Mouse (Mus musculus) liver, embryonic 14.5 days (tissue): ENCODE data around the gene Dstyk. TPM values are rescaled to one million over a fixed set of nuclear protein-coding genes. Genes with fewer than 3 reads are reported as not detected.

Experiments used
- ATAC-seq: fragments of 200-750 bp; cut with Nextera tagmentation; 2 replicates; pipeline ENCODE4 v1.8.0; 2017; ENCODE audit warnings: moderate number of reproducible peaks, mild to moderate bottlenecking, moderate library complexity; ENCODE audit not compliant: insufficient read depth
- DNase-seq, 3 experiments: peaks; one replicate each; pipeline ENCODE4 v3.0.0-alpha.2; 2012 to 2013; ENCODE audit warnings: low read depth in 3 of 3, low spot score in 3 of 3
- H3K27ac ChIP-seq: fragments of 300-500 bp; sonication (generic); 2 replicates; pipeline ENCODE4 v1.5.1; 2014; ENCODE audit warnings: moderate library complexity, mild to moderate bottlenecking, control low read depth, inconsistent platforms
- H3K27me3 ChIP-seq: fragments of 300-500 bp; sonication (generic); 2 replicates; pipeline ENCODE4 v1.6.1; 2014; ENCODE audit warnings: mild to moderate bottlenecking, low read length, moderate library complexity; ENCODE audit not compliant: control insufficient read depth, insufficient read depth
- H3K36me3 ChIP-seq: fragments of 300-500 bp; sonication (generic); replicated peaks from 2 replicates; pipeline ENCODE4 v1.6.1; 2014; ENCODE audit warnings: low read depth; ENCODE audit not compliant: control insufficient read depth, insufficient read depth
- H3K4me1 ChIP-seq, 2 experiments: fragments of 200-500 bp in 1 of 2; fragments of 300-500 bp in 1 of 2; sonication (generic) in 1 of 2; replicated peaks; 2 replicates each; pipeline ENCODE4 v1.6.1; 2012 to 2014; ENCODE audit warnings: antibody characterized with exemption in 1 of 2, inconsistent platforms in 1 of 2, low read length in 1 of 2; ENCODE audit not compliant: control insufficient read depth in 2 of 2, insufficient read depth in 2 of 2
- H3K4me2 ChIP-seq: fragments of 300-500 bp; sonication (generic); 2 replicates; pipeline ENCODE4 v1.6.1; 2014; ENCODE audit warnings: low read depth, mild to moderate bottlenecking, control low read depth, moderate library complexity
- H3K4me3 ChIP-seq, 2 experiments: fragments of 200-500 bp in 1 of 2; fragments of 300-500 bp in 1 of 2; sonication (generic) in 1 of 2; 2 replicates each; pipeline ENCODE4 v1.5.1; 2012 to 2014; ENCODE audit warnings: low read depth in 2 of 2, low read length in 2 of 2, mild to moderate bottlenecking in 2 of 2, control low read depth in 1 of 2, inconsistent platforms in 1 of 2, moderate library complexity in 1 of 2; ENCODE audit not compliant: insufficient read depth in 1 of 2
- H3K9ac ChIP-seq: fragments of 300-500 bp; sonication (generic); replicated peaks from 2 replicates; pipeline ENCODE4 v1.6.1; 2014; ENCODE audit warnings: mild to moderate bottlenecking, control low read depth, moderate library complexity
- H3K9me3 ChIP-seq: fragments of 300-500 bp; sonication (generic); 2 replicates; pipeline ENCODE4 v1.6.1; 2016; ENCODE audit warnings: low read length, mixed read lengths; ENCODE audit not compliant: control insufficient read depth
- CTCF ChIP-seq: IDR thresholded peaks from 2 replicates; pipeline ENCODE4 v1.5.1; 2016; ENCODE audit warnings: antibody characterized with exemption, low read depth, control low read depth
- EP300 ChIP-seq: IDR thresholded peaks from 2 replicates; pipeline ENCODE4 v1.6.1; 2016; ENCODE audit warnings: antibody characterized with exemption, low read depth
- WGBS: fragments of 180-500 bp; shearing (Covaris S2); extraction: QIAGEN DNeasy Blood & Tissue Kit; methylation state at CpG from one replicate; pipeline ENCODE4 v1.1.7; 2014; ENCODE audit not compliant: insufficient replicate concordance; 5-methylcytosine and 5-hydroxymethylcytosine counted together
- polyA plus RNA-seq, 2 experiments: library from polyadenylated mRNA; depleted of rRNA in 1 of 2; stranded (reverse) in 1 of 2; unstranded in 1 of 2; fragments of >200 nt; fragmentation: Nextera tagmentation in 1 of 2; extraction: Ambion mirVana in 1 of 2; gene quantifications; 2 replicates each; pipeline versions ENCODE4 v1.2.1 to v1.2.3; 2012 to 2014

Gene Dstyk
- polyA plus RNA-seq, 2 experiments, result 3.6 to 4.0 TPM

DNA sequence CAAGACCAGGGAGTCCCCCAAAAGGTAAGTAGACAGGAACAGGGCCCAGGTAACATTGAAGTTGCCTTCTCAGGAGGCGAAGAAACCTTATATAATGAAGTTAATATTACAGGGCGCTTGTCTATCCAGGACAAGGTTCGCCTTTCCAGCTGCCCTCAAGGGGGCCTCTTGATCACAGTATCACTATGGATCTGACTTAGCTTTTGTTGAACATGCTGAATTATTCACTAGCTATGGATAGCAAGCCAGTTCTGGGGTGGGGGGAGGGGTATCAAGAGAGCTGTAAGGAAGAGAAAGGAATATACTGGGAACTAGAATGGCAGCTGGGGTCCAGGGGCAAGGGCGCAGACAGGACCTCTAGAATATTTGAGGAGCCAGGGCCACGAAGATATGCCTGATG is 45.0 kb upstream of the Dstyk start:
- peak overlapping the region; percentile 88 for H3K27ac ChIP-seq
- DNase-seq (no peak), ATAC-seq (no peak)
- peak overlapping the region; percentile 79 for H3K4me2 ChIP-seq
- H3K9ac ChIP-seq, result no peak overlapping the region; the same call in 1 of the 2 replicates
- 74% methylated on average over 5 of the region's 5 CpGs for WGBS
- no peak overlapping the region for H3K4me3 ChIP-seq
- no peaks in the 10 kb centered on the region for H3K27me3 ChIP-seq
- no peaks in the 10 kb centered on the region for H3K9me3 ChIP-seq
- TF ChIP-seq EP300 (no peak), CTCF (no peak)
- peaks cover 48% of the 10 kb centered on the region for H3K36me3 ChIP-seq
- peaks cover 77 to 85% of the 10 kb centered on the region in 2 experiments for H3K4me1 ChIP-seq

DNA sequence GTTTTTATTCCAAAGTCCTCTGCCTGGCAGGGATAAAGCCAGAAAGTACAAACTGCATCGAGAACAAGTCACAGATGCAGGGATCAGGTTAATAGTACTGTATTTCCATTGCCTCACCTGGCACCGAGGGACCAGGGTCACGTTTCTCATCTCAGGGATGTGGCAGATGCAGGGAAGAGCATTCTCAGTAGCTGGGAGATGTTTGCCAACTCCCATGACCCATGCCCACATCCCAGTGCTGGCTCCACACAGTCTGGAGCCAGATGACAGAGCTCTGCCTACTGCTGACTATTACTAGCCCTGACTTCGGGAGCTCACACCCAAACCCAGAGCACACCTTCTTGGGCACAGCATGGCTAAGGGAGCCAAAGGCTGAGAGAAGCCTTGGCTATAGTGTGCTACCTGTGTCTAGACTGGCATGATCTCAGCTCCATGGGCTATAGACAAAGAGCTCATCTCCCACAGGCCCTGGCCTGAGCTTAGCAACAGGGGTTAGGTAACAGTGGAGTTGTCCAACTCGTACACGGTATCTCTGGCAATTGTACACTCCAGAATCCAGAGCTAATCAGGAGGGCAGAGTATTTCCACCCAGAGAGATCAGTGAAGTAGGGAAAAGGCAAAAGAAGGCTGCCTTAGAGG is 44.3 kb upstream of the Dstyk start:
- H3K9me3 ChIP-seq, result no peaks in the 10 kb centered on the region
- H3K4me1 ChIP-seq, result peaks cover 84 to 90% of the 10 kb centered on the region in 2 experiments
- TF ChIP-seq CTCF (no peak), EP300 (no peak)
- 77% methylated on average over 6 of the region's 6 CpGs for whole genome bisulfite sequencing
- peak overlapping the region in 1 of 2 experiments; percentile 13; a peak in 1 of 4 replicates for H3K4me3 ChIP-seq
- no peaks in the 10 kb centered on the region for H3K27me3 ChIP-seq
- ATAC-seq, result no peak
- peaks cover 53% of the 10 kb centered on the region for H3K36me3 ChIP-seq
- DNase-seq, result no peak
- peak overlapping the region; percentile 38 for H3K9ac ChIP-seq
- peak overlapping the region; percentile 79 for H3K4me2 ChIP-seq
- H3K27ac ChIP-seq, result peak overlapping the region; percentile 88

DNA sequence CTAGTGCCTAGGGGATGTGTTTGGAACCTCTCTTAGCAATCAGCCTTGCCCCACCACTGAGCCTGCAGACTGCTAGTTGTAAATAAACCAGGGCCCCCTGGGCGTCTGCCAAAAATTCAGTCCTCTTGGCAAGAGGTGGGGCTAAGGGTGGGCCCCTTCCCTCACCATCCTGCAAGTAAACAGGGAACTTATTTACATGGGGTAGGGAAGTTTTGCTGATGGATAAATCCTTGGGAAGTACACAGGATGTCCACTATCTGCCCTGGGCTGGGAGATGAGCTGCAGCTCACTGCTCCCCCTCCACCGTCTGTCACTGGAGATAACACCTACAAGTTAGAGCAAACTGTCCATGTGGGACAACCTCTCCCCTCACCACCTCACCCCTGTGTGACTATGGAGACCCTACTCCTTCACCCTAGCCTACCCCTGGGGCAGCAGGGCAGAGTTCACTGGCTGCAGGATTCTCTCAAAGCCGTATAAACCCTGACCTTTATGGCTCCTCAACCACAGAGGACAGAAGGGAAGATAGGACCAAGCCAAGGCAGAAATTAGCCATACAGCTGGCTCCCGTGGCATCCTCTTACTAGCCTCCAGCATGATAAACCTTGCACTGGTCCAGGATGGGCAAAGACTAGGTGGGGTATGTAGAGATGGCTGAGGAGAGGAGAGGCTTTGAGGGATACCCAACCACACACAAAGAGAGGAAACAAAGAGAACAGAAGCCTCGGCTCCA is 43.0 kb upstream of the Dstyk start:
- ATAC-seq, result peak; percentile 85
- Histone ChIP-seq H3K27me3 (no peaks in the 10 kb centered on the region), H3K9me3 (no peaks in the 10 kb centered on the region), H3K4me1 (peaks cover 85 to 88% of the 10 kb centered on the region in 2 experiments), H3K9ac (peak overlapping the region; percentile 43), H3K4me3 (peak overlapping the region; percentile 46 to 51), H3K27ac (peak overlapping the region; percentile 88), H3K36me3 (peaks cover 66% of the 10 kb centered on the region), H3K4me2 (peak overlapping the region; percentile 79)
- TF ChIP-seq CTCF (no peak), EP300 (peak; percentile 83)
- DNase-seq, result peak in 2 of 3 experiments; percentile 66 to 68
- WGBS, result 3% methylated on average over 5 of the region's 5 CpGs

DNA sequence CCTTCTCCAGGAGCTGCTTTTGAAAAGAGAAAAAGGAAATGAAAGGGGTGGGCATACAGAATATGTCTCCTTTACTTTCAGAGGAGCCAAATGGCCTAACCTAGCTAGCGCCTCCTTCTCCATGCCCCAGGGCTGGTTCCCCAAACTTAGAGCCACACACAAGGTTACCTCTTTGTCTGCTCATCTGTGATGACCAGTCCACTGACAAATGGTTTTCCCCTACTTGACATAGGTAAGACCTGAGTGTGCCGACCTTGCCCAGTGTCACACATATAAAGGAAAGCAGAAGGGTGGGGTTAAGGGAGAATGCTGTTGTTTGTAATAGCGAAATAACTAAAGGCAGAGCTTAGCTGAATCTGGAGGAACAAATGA is 42.5 kb upstream of the Dstyk start:
- peaks cover 87 to 88% of the 10 kb centered on the region in 2 experiments for H3K4me1 ChIP-seq
- DNase-seq (no peak), ATAC-seq (no peak)
- no peaks in the 10 kb centered on the region for H3K27me3 ChIP-seq
- H3K36me3 ChIP-seq, result peaks cover 72% of the 10 kb centered on the region
- peak overlapping the region; percentile 88 for H3K27ac ChIP-seq
- peak overlapping the region; percentile 46 to 51 for H3K4me3 ChIP-seq
- no peaks in the 10 kb centered on the region for H3K9me3 ChIP-seq
- WGBS, result 43% methylated on average over 3 of the region's 3 CpGs
- H3K4me2 ChIP-seq, result peak overlapping the region; percentile 79
- peak overlapping the region; percentile 43 for H3K9ac ChIP-seq
- TF ChIP-seq EP300, result no peak
- TF ChIP-seq CTCF, result no peak

DNA sequence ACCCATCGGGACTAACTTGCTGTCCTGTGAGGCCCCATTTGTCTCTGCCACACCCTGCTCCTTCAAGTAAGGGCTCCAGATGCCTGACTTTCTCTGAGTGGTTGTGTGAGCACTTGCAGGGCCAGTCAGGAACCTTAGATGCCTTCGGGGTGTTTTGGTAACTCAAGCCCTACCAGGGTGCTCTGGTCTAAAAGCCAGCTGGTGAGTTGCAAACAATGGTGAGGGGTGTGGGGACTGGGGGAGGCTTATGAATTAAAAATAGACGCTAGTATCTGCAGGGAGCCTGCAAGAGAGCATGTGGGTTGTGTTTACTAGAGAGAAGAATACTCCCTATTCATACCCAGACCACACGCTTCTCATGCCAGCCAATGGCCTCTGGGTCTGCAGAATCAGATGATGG is 42.1 kb upstream of the Dstyk start:
- Histone ChIP-seq H3K9ac (peak overlapping the region; percentile 43), H3K4me1 (peaks cover 88 to 91% of the 10 kb centered on the region in 2 experiments), H3K36me3 (peaks cover 76% of the 10 kb centered on the region), H3K4me2 (peak overlapping the region; percentile 79), H3K4me3 (peak overlapping the region; percentile 46 to 51), H3K27ac (peak overlapping the region; percentile 88), H3K9me3 (no peaks in the 10 kb centered on the region), H3K27me3 (no peaks in the 10 kb centered on the region)
- ATAC-seq, result peak; percentile 37; the same call in 1 of the 2 replicates
- TF ChIP-seq CTCF (no peak), EP300 (no peak)
- DNase-seq, result no peak
- WGBS, result 27% methylated on average over 4 of the region's 4 CpGs
